Mouse (Mus musculus) embryo, embryonic 10.5 days (tissue): ENCODE data around the gene Olfr372.
"Not testable (repeated sequence)": the region's sequence is repeated elsewhere in the genome, so short reads cannot be mapped to it uniquely, and the experiment has no call there.

Source experiments
- DNase-seq: peaks from one replicate; pipeline ENCODE4 v3.0.0-alpha.2; 2015; ENCODE audit warnings: low spot score

The Olfr372 gene

DNA sequence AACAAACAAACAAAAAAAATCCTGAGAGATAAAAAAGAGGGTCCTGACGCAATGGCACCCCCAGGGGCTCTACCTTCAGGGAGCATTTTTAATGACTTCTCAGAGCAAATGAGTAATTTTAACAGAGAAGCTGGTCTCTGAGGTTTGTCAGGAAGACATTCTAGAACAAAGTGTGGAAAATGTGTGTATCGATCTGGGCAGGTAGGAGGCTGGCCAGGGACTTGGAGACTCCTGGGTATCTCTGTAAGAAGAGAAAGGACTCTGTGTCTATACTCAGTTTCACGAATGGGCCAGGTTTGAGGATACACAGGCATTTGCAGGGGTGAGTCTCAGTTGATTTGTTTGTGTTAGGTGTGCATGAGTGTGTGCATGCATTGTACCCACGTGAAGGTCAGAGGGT is at the start of gene Olfr372:
TSS of gene Olfr372 (plus strand) at position 301 of the 400 bp plus-strand sequence.
- DNase-seq: not testable (repeated sequence)

GRCm38 (mm10) chr8:71999434-71999833 is 41.6 kb upstream of the Olfr372 start:
- DNase-seq: no peak

DNA sequence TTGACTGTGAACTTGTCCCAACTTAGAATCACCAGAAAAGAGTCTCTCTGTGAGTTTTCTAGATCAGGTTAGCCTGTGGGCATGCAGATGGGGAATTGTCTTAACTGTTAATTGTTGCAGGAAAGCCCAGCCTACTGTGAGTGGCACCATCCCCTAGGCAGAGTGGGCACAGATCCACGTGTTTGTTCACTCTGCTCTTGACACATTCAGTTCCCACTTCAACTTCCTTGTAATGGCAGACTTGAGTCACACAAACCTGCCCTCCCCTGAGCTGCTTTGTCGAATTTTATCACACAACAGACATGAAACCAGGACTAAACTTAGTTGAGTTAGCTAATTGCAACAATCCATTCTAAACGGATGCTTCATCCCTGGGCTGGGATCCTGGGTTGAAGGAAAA is 40.8 kb upstream of the Olfr372 start:
- DNase-seq: no peak

DNA sequence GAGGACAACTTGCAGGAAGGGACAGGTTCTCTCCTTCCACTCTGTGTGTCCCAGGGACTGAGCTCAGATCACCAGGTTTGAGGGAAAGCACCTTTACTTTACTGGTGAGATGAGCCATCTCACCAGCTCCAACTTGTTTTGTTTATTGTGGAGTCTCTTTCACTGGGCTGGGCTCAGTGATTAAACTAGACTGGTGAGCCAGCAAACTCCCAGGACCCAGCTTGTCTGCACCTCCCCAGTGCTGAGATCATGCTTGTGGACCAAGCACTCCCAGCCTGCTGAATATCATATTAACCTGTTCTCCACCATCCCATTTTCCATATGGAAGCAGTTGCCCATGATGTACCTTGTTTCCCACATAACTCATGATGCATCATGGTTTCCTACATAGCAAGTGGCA is 38.1 kb upstream of the Olfr372 start:
- no peak for DNase-seq

GRCm38 (mm10) chr8:72005912-72006311 is 35.1 kb upstream of the Olfr372 start:
- DNase-seq: no peak

DNA sequence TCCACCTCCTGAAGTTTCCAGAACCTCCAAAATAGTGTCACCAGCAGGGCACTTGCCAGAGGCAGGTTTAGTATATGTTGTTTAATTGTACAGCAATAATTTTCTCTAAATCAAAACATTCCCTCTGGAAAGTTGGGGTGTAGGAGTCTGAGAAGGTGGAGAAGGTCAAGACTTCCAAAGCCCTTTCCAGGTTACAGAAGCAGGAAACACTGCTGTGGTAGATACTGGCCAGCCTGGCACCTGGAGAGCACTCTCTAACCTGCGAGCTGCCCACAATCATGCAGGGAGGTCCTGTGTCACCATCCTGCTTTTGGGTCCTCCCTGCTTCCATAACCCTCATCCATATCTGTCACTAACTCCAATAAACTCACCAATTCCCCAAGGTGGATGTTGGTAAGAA is 34.3 kb upstream of the Olfr372 start:
- DNase-seq: no peak

DNA sequence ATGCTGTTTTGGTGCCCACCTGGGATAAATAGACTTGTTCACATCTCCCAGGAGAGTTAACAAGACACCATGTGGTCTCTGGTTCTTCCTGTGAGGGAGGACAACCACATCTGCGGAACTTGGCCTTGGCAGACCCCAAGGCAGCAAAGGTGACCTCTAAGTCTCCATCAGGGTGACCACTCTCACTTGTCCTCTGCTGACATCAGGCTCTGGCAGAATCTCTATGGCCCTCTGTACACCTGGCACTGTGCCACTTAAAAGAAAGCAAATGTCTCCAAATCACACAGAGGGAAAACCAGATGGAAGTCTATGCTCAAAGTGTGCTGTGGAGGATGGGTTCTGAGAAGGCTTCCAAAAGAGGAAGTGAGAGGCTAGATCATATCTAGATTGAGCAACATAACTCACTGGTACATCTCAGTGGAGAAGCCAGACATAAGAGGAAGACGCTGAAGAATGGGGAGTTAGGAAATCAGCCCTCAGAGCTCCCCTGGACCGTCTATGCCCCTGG is 32.8 kb upstream of the Olfr372 start:
- DNase-seq: no peak

DNA sequence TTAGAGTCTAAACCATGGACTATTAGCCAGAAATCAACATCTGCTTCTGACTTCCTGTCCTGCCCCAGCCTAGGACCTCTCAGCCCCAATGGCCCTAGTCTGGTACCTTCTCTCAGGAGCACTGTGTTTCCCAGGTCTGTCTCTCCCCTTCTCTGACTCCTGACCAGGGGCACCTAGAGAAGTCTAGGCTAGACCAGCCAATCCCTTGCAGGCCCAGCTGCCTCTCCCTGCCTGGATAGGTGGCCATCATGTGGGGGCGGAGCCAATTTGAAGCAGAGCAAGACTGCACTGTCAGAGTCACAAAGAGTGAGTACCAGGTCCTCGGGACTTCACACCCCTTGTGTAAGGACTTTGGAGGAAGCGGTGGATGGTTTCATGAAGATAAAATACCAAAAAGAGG is 31.5 kb upstream of the Olfr372 start, which contains the start of gene Cyp4f18:
TSS of gene Cyp4f18 (minus strand) at position 154 of the 400 bp plus-strand sequence.
- DNase-seq: no peak

DNA sequence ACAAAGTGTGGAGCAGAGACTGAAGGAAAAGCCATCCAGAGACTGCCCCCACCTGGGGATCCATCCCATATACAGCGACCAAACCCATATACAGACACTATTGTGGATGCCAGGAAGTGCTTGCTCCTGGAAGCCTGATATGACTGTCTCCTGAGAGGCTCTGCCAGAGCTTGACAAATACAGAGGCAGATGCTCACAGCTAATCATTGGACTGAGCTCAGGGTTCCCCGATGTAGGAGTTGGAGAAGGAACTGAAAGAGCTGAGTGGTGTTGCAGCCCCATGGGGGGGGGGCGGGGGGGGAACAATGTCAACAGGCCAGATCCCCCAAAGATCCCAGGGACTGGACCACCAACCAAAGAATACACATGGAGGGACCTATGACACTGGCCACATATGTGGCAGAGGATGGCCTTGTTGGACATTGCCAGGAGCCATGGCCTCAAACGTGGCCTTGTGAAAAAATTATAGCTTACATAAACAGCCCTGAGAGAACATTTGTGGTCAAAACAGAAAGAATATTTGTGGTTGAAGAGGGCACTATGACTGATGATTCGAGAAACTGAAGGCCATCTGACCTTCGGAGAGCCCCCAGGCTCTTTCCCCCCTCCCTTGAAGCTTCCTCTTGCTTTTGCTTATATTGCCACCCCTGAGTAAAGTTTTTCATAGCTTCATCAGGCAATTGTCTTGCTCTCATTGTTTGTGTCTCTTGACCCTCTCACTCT is 27.4 kb upstream of the Olfr372 start:
- DNase-seq: not testable (repeated sequence)

GRCm38 (mm10) chr8:72017339-72017738 is 23.7 kb upstream of the Olfr372 start:
- not testable (repeated sequence) for DNase-seq

- no peak for DNase-seq
These were observed 22.9 kb upstream of the Olfr372 start for GRCm38 (mm10) chr8:72018141-72018540.

- not testable (repeated sequence) for DNase-seq
These were observed 22.0 kb upstream of the Olfr372 start for GRCm38 (mm10) chr8:72019022-72019421.

DNA sequence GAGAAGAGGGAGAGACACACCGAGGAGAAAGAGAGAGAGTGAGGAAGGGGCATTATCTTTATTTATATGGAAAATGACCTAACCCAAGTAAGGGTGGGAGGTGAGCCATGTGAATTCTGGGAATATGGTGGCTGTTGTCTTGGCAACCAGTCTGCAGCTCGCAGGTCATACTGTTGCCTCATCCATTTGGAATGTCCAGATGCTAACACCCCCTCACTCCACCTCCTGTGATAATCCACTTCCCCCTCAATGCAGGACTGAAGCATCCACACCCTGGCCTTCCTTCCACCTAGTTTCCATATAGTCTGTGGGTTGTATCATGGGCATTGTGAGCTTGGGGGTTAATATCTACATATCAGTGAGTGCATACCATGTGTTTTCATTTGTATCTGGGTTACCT is 21.2 kb upstream of the Olfr372 start:
- no peak for DNase-seq

- DNase-seq: not testable (repeated sequence)
These were observed 16.1 kb upstream of the Olfr372 start for GRCm38 (mm10) chr8:72024886-72025285.

- DNase-seq: not testable (repeated sequence)
These were observed 8.1 kb upstream of the Olfr372 start for GRCm38 (mm10) chr8:72032926-72033325.

GRCm38 (mm10) chr8:72042493-72042892 is 1.5 kb downstream of the Olfr372 start:
- no peak for DNase-seq

DNA sequence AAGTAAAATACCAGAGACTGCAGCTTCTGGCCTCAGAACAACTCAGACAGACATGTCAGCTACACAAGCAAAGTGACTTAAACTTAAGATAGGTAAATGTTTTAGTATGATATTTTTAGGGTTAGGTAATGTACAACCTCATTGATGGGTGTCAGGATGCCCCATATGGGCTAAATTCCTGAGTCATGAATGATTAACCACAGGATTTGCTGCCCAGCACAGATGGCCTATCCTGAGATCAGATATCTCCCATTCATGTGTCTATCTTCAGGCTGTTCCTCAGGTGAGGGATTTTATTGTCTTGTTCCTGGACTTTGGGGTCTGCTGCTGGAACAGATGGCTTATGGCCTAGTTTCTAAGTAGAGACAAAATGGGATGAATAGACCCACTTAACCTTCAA is 13.6 kb downstream of the Olfr372 start:
- not testable (repeated sequence) for DNase-seq

- not testable (repeated sequence) for DNase-seq
These were observed 16.6 kb downstream of the Olfr372 start for GRCm38 (mm10) chr8:72057643-72058042.

- DNase-seq: not testable (repeated sequence)
These were observed 25.9 kb downstream of the Olfr372 start for GRCm38 (mm10) chr8:72066819-72067399.

- DNase-seq: not testable (repeated sequence)
These were observed 41.9 kb downstream of the Olfr372 start, which contains the start of gene Olfr373 for GRCm38 (mm10) chr8:72082877-72083276. Gene Olfr373, plus strand, starts transcription at chr8:72083177.

DNA sequence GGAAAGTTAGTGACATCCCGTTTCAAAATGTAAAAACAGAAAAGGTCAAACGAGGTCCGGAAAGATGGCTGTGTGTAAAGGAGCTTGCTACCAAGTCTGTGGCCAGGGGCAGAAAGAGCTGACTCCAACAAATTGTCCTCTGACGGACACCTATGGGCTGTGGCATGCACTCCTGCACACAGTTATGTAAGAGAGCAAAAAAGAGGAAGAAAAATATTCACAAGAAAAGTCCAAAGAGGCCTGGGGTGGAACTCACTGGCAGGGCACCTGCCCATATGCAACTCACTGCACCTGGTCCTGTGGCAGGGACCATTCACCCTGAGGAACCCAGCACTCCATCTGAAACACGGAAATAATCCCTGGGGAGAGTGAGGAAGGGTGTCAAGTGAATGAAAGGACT is 43.7 kb downstream of the Olfr372 start:
- no peak for DNase-seq

GRCm38 (mm10) chr8:72087611-72088010 is 46.6 kb downstream of the Olfr372 start:
- DNase-seq: peak; percentile 5

- DNase-seq: not testable (repeated sequence)
These were observed 55.7 kb downstream of the Olfr372 start for GRCm38 (mm10) chr8:72096721-72097120.
